Mouse (Mus musculus): ENCODE results near the gene Ppil4.
"Not testable (repeated sequence)": the region's sequence is repeated elsewhere in the genome, so short reads cannot be mapped to it uniquely, and the experiment has no call there.

The Ppil4 gene

GRCm38 (mm10) chr10:7792751-7793385, at the start of gene Ppil4, which contains the start of gene Ginm1:
Gene Ppil4, plus strand, starts transcription at chr10:7792891.
Gene Ginm1, minus strand, starts transcription at chr10:7792824.
- in situ Hi-C loops (cut with MboI; ENCODE audit: low pct_unique_long_range_greater_than_20kb in 1 of 2, low sequenced_read_pairs in 2 of 2, unreplicated experiment in 1 of 2) = no loop called here

DNA sequence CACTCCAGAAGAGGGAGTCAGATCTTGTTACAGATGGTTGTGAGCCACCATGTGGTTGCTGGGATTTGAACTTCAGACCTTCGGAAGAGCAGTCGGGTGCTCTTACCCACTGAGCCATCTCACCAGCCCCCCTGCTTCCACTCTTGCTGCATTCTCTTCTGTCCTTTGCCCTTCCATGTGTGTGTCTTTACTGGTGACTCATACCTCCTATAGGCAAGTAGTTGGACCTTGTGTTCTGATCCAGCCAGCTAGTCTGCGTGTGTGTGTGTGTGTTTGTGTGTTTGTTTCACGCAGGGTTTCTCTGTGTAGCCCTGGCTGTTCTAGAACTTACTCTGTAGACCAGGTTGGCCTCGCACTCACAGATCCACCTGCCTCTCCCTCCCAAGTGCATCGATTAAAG, 47.2 kb upstream of the Ppil4 start:
- in situ Hi-C loops (cut with MboI; ENCODE audit: low pct_unique_long_range_greater_than_20kb in 1 of 2, low sequenced_read_pairs in 2 of 2, unreplicated experiment in 1 of 2) = not testable (repeated sequence)

DNA sequence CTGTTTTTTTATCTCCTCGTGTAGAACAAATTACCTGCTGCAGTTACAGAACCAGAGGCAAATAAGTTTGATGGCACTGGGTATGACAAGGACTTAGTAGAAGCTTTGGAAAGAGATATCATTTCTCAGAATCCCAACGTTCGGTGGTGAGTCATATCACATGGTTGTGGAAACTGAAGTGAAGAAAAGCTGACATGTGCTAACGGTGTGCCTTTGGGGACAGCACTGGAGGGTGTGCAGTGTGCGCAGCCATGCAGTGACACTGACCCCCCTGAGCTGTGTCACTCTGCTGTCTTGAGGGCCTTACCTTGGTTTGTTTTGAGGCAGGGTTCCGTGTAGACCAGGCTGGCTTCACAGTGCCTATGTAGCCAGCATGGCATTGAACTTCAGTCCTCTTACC, 43.9 kb upstream of the Ppil4 start:
- in situ Hi-C loops (cut with MboI; ENCODE audit: low pct_unique_long_range_greater_than_20kb in 1 of 2, low sequenced_read_pairs in 2 of 2, unreplicated experiment in 1 of 2) = no loop called here

DNA sequence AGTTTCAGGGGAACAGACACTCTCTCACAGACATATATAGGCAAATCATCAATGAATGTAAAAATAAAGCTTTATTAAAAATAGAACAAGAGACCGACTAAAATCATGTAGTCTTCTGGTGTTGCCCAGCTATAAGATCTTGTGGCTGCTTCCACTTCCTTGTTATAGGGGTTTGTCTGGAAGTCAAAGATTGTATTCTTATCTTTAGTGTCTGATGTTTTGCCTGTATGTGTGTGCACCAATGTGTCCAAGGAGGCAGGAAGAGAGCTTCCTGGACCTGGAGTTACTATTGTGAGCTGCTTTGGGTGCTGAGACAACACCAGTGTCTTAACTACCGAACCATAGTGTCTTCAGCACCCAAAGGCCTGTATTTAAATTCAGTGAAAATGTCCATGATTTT, 35.1 kb upstream of the Ppil4 start:
- in situ Hi-C loops (cut with MboI; ENCODE audit: low pct_unique_long_range_greater_than_20kb in 1 of 2, low sequenced_read_pairs in 2 of 2, unreplicated experiment in 1 of 2) = no loop called here

DNA sequence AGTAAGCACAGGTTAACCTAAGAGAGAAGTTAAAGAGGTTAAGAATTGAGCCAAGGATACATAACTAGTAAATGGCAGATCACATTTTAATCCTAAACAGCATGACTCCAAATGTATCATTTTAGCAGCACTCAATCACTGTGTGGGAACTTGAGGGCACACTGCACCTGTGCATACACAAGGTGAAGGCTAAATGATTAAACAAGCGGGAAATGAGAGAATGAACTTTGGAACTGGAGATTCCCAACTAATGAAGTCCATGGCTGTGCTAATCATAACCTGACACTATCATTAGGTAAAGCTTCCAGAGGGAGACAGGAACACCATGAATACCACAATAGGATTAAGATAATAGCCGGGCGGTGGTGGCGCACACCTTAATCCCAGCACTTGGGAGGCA, 20.3 kb upstream of the Ppil4 start:
- in situ Hi-C loops (cut with MboI; ENCODE audit: low pct_unique_long_range_greater_than_20kb in 1 of 2, low sequenced_read_pairs in 2 of 2, unreplicated experiment in 1 of 2) = no loop called here

- in situ Hi-C loops (cut with MboI; ENCODE audit: low pct_unique_long_range_greater_than_20kb in 1 of 2, low sequenced_read_pairs in 2 of 2, unreplicated experiment in 1 of 2) = no loop called here
Observed at GRCm38 (mm10) chr10:7772769-7773168, 19.9 kb upstream of the Ppil4 start.

DNA sequence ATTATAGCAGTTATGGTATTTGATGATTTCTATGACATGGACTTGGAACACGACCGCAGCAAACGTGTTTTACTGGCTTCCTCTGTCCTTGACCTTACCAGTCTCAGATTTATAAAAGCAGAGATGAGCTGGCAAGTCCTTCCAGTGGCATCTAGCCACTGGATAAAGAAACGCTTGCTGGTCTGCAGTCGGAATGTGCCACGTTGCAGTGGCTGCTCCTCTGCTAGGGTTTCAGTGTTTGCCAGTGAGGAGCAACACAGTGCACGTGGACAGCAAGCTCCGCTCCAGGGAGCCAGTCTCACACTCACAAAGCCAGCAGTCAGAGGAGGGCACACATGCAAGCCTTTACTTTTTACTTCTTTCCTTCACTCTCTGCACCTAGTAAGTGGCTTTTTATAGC, 17.3 kb upstream of the Ppil4 start:
- in situ Hi-C loops (cut with MboI; ENCODE audit: low pct_unique_long_range_greater_than_20kb in 1 of 2, low sequenced_read_pairs in 2 of 2, unreplicated experiment in 1 of 2) = no loop called here

DNA sequence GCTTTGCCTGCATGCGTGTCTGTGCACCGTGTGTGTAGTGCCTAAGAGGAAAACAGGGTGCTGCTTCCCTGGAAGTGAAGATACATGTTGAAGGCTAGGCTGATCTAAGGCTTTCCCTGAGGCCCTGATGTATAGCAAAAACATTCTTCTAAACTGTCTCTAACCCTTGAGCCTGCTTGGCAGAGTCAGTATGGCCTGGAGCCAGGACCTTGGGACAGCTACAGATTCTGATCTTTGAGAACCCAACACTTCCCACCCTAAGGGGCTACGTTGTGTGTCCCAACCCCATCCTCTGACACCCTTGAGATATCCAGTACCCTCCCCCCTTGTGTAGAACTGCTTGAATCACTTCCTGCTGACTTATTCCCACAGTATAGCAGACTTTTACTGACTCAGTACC, 14.3 kb upstream of the Ppil4 start:
- in situ Hi-C loops (cut with MboI; ENCODE audit: low pct_unique_long_range_greater_than_20kb in 1 of 2, low sequenced_read_pairs in 2 of 2, unreplicated experiment in 1 of 2) = no loop called here

GRCm38 (mm10) chr10:7779751-7780237, 12.9 kb upstream of the Ppil4 start:
- in situ Hi-C loops (cut with MboI; ENCODE audit: low pct_unique_long_range_greater_than_20kb in 1 of 2, low sequenced_read_pairs in 2 of 2, unreplicated experiment in 1 of 2) = no loop called here

GRCm38 (mm10) chr10:7780238-7781176, 12.2 kb upstream of the Ppil4 start:
- in situ Hi-C loops (cut with MboI; ENCODE audit: low pct_unique_long_range_greater_than_20kb in 1 of 2, low sequenced_read_pairs in 2 of 2, unreplicated experiment in 1 of 2) = no loop called here

DNA sequence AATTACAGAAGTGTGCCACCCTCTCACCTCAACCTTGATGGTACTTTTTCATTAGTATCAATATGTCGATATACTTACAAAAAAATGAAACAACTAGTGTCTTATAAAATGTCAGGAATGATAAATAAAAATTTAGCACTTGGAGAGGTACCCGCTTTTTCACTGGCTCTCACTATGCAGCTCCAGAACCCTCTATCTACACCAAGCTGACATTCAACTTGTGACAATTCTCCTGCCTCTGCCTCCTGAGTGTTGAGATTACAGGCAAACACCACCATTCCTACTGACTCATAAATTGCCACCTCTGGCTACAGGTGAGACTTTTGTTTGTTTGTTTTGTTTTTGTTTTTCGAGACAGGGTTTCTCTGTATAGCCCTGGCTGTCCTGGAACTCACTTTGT, 11.5 kb upstream of the Ppil4 start:
- in situ Hi-C loops (cut with MboI; ENCODE audit: low pct_unique_long_range_greater_than_20kb in 1 of 2, low sequenced_read_pairs in 2 of 2, unreplicated experiment in 1 of 2) = no loop called here

DNA sequence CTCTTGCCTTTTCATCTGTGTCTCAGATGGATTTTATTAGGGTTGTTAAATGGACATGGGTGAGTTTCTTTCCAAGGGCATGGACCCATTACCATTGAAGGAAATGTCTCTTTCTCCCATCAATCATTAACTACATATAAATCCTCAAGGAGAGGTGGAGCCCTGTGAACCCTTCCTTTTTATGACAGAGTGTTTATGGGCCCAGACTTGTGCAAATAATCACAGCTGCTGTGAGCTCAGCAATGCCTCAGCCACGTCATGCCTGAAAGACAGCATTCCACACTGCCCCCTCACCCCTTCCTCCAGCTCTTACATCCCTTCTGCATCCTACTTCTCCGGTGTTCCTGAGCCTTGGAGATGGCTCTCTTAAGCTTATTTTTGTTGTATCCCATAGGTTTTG, 5.4 kb upstream of the Ppil4 start:
- in situ Hi-C loops (cut with MboI; ENCODE audit: low pct_unique_long_range_greater_than_20kb in 1 of 2, low sequenced_read_pairs in 2 of 2, unreplicated experiment in 1 of 2) = no loop called here

GRCm38 (mm10) chr10:7792254-7792750, 389 bp upstream of the Ppil4 start:
- in situ Hi-C loops (cut with MboI; ENCODE audit: low pct_unique_long_range_greater_than_20kb in 1 of 2, low sequenced_read_pairs in 2 of 2, unreplicated experiment in 1 of 2) = no loop called here

DNA sequence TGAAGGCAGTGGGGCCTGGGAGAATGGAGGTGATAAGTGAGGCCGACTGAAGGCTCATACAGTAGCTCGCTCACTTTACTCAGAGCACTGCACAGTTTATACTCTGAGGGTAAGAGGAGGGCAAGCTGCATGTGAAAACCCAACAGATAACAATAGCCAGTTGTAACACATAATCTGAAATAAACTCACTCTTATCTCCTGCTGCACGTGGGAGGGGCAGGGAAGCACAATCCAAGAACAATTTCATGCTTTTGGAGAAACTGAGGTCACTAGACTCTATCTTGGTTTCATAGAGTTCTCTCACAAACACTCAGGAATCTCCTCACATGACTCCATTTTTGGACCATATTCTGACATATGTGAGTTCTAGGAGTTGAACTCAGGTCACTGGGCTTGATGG, 8.6 kb downstream of the Ppil4 start:
- in situ Hi-C loops (cut with MboI; ENCODE audit: low pct_unique_long_range_greater_than_20kb in 1 of 2, low sequenced_read_pairs in 2 of 2, unreplicated experiment in 1 of 2) = no loop called here

GRCm38 (mm10) chr10:7802519-7803140, 9.9 kb downstream of the Ppil4 start:
- in situ Hi-C loops (cut with MboI; ENCODE audit: low pct_unique_long_range_greater_than_20kb in 1 of 2, low sequenced_read_pairs in 2 of 2, unreplicated experiment in 1 of 2) = no loop called here

- in situ Hi-C loops (cut with MboI; ENCODE audit: low pct_unique_long_range_greater_than_20kb in 1 of 2, low sequenced_read_pairs in 2 of 2, unreplicated experiment in 1 of 2) = no loop called here
Observed at GRCm38 (mm10) chr10:7809937-7810336, 17.2 kb downstream of the Ppil4 start.

DNA sequence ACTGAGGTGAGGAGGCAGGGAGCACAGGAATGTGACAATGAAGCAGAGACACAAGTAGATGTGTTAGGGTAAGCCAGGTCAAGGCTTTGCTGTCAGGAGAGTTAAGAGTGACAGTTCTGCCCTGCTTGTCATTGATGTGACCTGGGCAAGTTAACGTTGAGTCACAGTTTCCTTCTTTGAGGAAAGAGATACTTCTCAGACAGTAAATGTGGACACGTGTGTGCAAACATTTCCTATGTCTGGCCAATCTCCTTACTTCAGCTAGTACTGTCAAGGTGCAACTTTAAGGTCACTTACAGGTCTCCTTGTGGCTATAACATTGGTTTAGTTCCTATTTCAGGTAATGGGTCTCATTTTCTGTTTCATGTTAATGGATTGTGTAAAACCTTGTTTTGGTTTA, 23.8 kb downstream of the Ppil4 start:
- in situ Hi-C loops (cut with MboI; ENCODE audit: low pct_unique_long_range_greater_than_20kb in 1 of 2, low sequenced_read_pairs in 2 of 2, unreplicated experiment in 1 of 2) = no loop called here

DNA sequence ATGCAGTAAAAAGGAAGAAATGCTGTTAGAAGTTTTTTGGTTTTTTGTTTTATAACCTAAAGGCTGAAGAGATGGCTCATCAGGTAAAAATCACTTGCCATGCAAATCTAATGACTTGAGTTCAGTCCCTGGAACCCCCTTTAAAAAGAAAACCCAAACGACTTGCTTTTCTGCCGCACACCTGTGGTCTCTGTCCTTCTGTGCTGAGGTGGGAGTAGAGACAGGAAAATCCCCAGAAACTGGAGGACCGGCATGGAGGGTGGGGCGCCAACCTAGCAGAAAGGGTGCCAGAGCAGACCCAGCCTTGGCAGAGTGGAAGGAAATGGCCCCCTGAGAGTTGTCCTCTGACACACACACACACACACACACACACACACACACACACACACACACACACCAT, 26.0 kb downstream of the Ppil4 start:
- in situ Hi-C loops (cut with MboI; ENCODE audit: low pct_unique_long_range_greater_than_20kb in 1 of 2, low sequenced_read_pairs in 2 of 2, unreplicated experiment in 1 of 2) = no loop called here

GRCm38 (mm10) chr10:7819156-7819555, 26.5 kb downstream of the Ppil4 start:
- in situ Hi-C loops (cut with MboI; ENCODE audit: low pct_unique_long_range_greater_than_20kb in 1 of 2, low sequenced_read_pairs in 2 of 2, unreplicated experiment in 1 of 2) = no loop called here

Data from mouse embryonic stem cell (cell line).